Mouse (Mus musculus) layer of hippocampus, adult 8-10 months (tissue): ENCODE measurements around the gene Slc16a12. TPM values are rescaled to one million over a fixed set of nuclear protein-coding genes. Genes with fewer than 3 reads are reported as not detected.
A peak's percentile ranks its signal among the peaks of the same experiment; 100 is the strongest.

ENCODE experiments used
- DNase-seq, 2 experiments: peaks; one replicate each; pipeline ENCODE4 v3.0.0; 2022; ENCODE audit warnings: low spot score in 2 of 2
- total RNA-seq, 4 experiments: library from RNA; stranded (reverse); gene quantifications; 2 replicates each; pipeline ENCODE4 v1.2.4; 2022

Gene Slc16a12
- total RNA-seq, 4 experiments from 2014 or later, result 2.0 to 4.2 (median 2.5) TPM

- DNase-seq, result no peak
Measured at GRCm38 (mm10) chr19:34729505-34729904, 17.6 kb downstream of the Slc16a12 start.

- DNase-seq, result no peak
Measured at GRCm38 (mm10) chr19:34726254-34726962, 20.7 kb downstream of the Slc16a12 start.

- DNase-seq, result no peak
Measured at GRCm38 (mm10) chr19:34725418-34725817, 21.7 kb downstream of the Slc16a12 start.

- no peak for DNase-seq
Measured at GRCm38 (mm10) chr19:34724598-34724997, 22.5 kb downstream of the Slc16a12 start.

GRCm38 (mm10) chr19:34722541-34722940 is 24.5 kb downstream of the Slc16a12 start:
- no peak for DNase-seq

GRCm38 (mm10) chr19:34720130-34720529 is 27.0 kb downstream of the Slc16a12 start:
- DNase-seq, result no peak

GRCm38 (mm10) chr19:34718963-34719362 is 28.1 kb downstream of the Slc16a12 start:
- no peak for DNase-seq

GRCm38 (mm10) chr19:34718478-34718877 is 28.6 kb downstream of the Slc16a12 start:
- DNase-seq, result no peak

- DNase-seq, result no peak
Measured at GRCm38 (mm10) chr19:34715895-34716294, 31.2 kb downstream of the Slc16a12 start.

- no peak for DNase-seq
Measured at GRCm38 (mm10) chr19:34714250-34714666, 32.8 kb downstream of the Slc16a12 start.

- no peak for DNase-seq
Measured at GRCm38 (mm10) chr19:34712050-34712449, 35.0 kb downstream of the Slc16a12 start.

GRCm38 (mm10) chr19:34708221-34708620 is 38.9 kb downstream of the Slc16a12 start:
- no peak for DNase-seq

- no peak for DNase-seq
Measured at GRCm38 (mm10) chr19:34707571-34707970, 39.5 kb downstream of the Slc16a12 start.

- DNase-seq, result no peak
Measured at GRCm38 (mm10) chr19:34706261-34706660, 40.8 kb downstream of the Slc16a12 start.

- DNase-seq, result no peak
Measured at GRCm38 (mm10) chr19:34705141-34705540, 41.9 kb downstream of the Slc16a12 start.

GRCm38 (mm10) chr19:34699300-34699699 is 47.8 kb downstream of the Slc16a12 start:
- no peak for DNase-seq

GRCm38 (mm10) chr19:34698852-34699251 is 48.2 kb downstream of the Slc16a12 start:
- no peak for DNase-seq

GRCm38 (mm10) chr19:34698432-34698831 is 48.7 kb downstream of the Slc16a12 start:
- DNase-seq, result no peak

GRCm38 (mm10) chr19:34697461-34697860 is 49.6 kb downstream of the Slc16a12 start:
- no peak for DNase-seq

- DNase-seq, result no peak
Measured at GRCm38 (mm10) chr19:34696352-34696986, 50.6 kb downstream of the Slc16a12 start.

GRCm38 (mm10) chr19:34691402-34691801 is 55.7 kb downstream of the Slc16a12 start:
- DNase-seq, result no peak

- DNase-seq, result no peak
Measured at GRCm38 (mm10) chr19:34685530-34685929, 61.6 kb downstream of the Slc16a12 start.

GRCm38 (mm10) chr19:34684857-34685256 is 62.2 kb downstream of the Slc16a12 start:
- peak in 1 of 2 experiments; percentile 49 for DNase-seq
